Mouse (Mus musculus) liver, adult 2 months (tissue): ENCODE data around the gene Nuak2. TPM values are rescaled to one million over a fixed set of nuclear protein-coding genes. Genes with fewer than 3 reads are reported as not detected.

Experiments used
- DNase-seq: peaks from one replicate; pipeline ENCODE4 v3.0.0-alpha.2; 2011; ENCODE audit warnings: low read depth, low spot score; ENCODE audit errors: extremely low read depth
- H3K27ac ChIP-seq: fragments of 200-500 bp; replicated peaks from 2 replicates; pipeline ENCODE4 v1.5.1; 2012; ENCODE audit warnings: low read depth, mild to moderate bottlenecking, control low read depth, inconsistent platforms, low read length; ENCODE audit not compliant: insufficient read depth
- H3K27me3 ChIP-seq: fragments of 200-500 bp; 2 replicates; pipeline ENCODE4 v1.6.1; 2012; ENCODE audit warnings: mild to moderate bottlenecking, moderate library complexity, low read length, inconsistent platforms; ENCODE audit not compliant: control insufficient read depth, insufficient read depth
- H3K36me3 ChIP-seq: fragments of 200-500 bp; 2 replicates; pipeline ENCODE4 v1.6.1; 2012; ENCODE audit warnings: low read length, inconsistent platforms; ENCODE audit not compliant: control insufficient read depth, insufficient read depth
- H3K4me1 ChIP-seq: fragments of 200-500 bp; 2 replicates; pipeline ENCODE4 v1.6.1; 2011; ENCODE audit warnings: low read length; ENCODE audit not compliant: control insufficient read depth, insufficient read depth
- H3K4me3 ChIP-seq: fragments of 200-500 bp; 2 replicates; pipeline ENCODE4 v1.5.1; 2011; ENCODE audit warnings: low read depth, mild to moderate bottlenecking, control low read depth, low read length, moderate library complexity; ENCODE audit not compliant: insufficient read depth
- H3K79me2 ChIP-seq: fragments of 200-500 bp; 2 replicates; pipeline ENCODE4 v1.6.1; 2012; ENCODE audit warnings: inconsistent platforms, mild to moderate bottlenecking, low read length, moderate library complexity; ENCODE audit not compliant: control insufficient read depth, insufficient read depth
- H3K9ac ChIP-seq: fragments of 200-500 bp; 2 replicates; pipeline ENCODE4 v1.6.1; 2012; ENCODE audit warnings: low read depth, mild to moderate bottlenecking, control low read depth, inconsistent platforms, low read length
- CTCF ChIP-seq: fragments of 200-500 bp; IDR thresholded peaks from 2 replicates; pipeline ENCODE4 v1.5.1; 2011; ENCODE audit warnings: low read depth, low read length, control low read depth
- POLR2A ChIP-seq: fragments of 200-500 bp; IDR thresholded peaks from 2 replicates; pipeline ENCODE4 v1.6.1; 2011; ENCODE audit warnings: low read length, control low read depth; ENCODE audit not compliant: insufficient read depth; ENCODE audit errors: extremely low read depth
- WGBS: fragments of 180-500 bp; shearing (Covaris S2); methylation state at CpG from one replicate; pipeline ENCODE4 v1.1.7; 2018; 5-methylcytosine and 5-hydroxymethylcytosine counted together
- polyA plus RNA-seq: library from polyadenylated mRNA; depleted of rRNA; stranded (reverse); fragments of >200 nt; gene quantifications from 2 replicates; pipeline ENCODE4 v1.2.3, GENCODE M21; 2012
- total RNA-seq: library from RNA; depleted of rRNA; stranded (reverse); fragments of >200 nt; gene quantifications from 2 replicates; pipeline ENCODE4 v1.2.3, GENCODE M21; 2014

The Nuak2 gene
- total and polyA plus RNA-seq, 2 experiments, result 4.8 to 8.0 TPM

DNA sequence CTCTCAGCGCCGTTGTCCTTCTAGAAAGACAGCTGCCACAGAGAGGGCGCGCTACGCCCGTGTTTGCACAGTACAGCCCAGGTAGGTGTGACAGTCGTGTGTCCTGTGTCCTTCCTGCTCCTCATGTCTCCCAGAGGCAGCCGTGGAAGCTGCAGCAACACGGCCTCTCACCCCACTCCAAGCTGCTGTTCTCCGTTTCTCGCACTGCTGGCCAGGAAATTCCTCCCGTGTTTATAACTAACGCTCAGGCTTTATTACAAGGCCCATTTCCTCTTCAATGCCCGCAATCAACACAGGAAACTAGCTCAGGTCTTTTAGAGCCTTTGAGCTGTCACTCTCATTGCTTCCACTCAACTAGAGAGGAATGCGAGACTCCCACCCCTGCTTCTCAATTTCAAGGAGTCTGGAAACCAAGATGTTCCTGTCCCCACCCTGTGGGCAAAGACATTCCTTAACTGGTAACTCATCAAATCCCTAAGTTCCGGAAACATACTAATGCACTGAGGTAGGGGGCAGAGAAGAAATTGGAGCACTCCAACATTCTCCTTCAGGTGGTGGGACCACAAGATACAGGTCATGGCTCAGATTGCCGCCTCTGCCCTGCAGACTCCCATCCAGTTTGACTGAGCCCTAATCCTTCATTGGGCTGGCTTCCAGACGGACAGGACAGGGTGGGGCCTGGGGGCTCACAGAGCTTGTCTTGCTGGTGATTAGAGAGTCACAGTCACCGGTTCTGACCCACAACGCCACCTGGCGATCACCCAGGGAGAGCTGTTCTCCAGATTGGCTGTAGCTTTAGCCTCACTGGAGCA, 23.4 kb upstream of the Nuak2 start:
- 71% methylated on average over 21 of the region's 21 CpGs for WGBS
- Histone ChIP-seq H3K27ac (no peak overlapping the region), H3K4me1 (no peaks in the 10 kb centered on the region), H3K79me2 (no peaks in the 10 kb centered on the region), H3K4me3 (no peak overlapping the region), H3K27me3 (0 out of 2 replicates have a peak, but pooled peaks cover 2% of the 10 kb centered on the region), H3K9ac (no peak overlapping the region), H3K36me3 (no peaks in the 10 kb centered on the region)
- DNase-seq, result no peak
- TF ChIP-seq CTCF (peak; percentile 19; the same call in 1 of the 2 replicates), POLR2A (no peak)

- no peaks in the 10 kb centered on the region for H3K79me2 ChIP-seq
- H3K9ac ChIP-seq, result no peak overlapping the region
- no peaks in the 10 kb centered on the region for H3K27me3 ChIP-seq
- TF ChIP-seq CTCF (no peak), POLR2A (no peak)
- H3K4me1 ChIP-seq, result peaks cover 11% of the 10 kb centered on the region
- H3K36me3 ChIP-seq, result no peaks in the 10 kb centered on the region
- no peak overlapping the region for H3K4me3 ChIP-seq
- no peak for DNase-seq
- no peak overlapping the region for H3K27ac ChIP-seq
- 94% methylated on average over 7 of the region's 7 CpGs for WGBS
Observed at GRCm38 (mm10) chr1:132295506-132295905, 20.4 kb upstream of the Nuak2 start.

- H3K4me3 ChIP-seq, result no peak overlapping the region
- peaks cover 11% of the 10 kb centered on the region for H3K4me1 ChIP-seq
- DNase-seq, result no peak
- H3K27ac ChIP-seq, result no peak overlapping the region
- no peaks in the 10 kb centered on the region for H3K79me2 ChIP-seq
- no peaks in the 10 kb centered on the region for H3K36me3 ChIP-seq
- H3K9ac ChIP-seq, result no peak overlapping the region
- no peaks in the 10 kb centered on the region for H3K27me3 ChIP-seq
- no peak for TF ChIP-seq CTCF
- no peak for TF ChIP-seq POLR2A
- WGBS, result 92% methylated on average over 3 of the region's 3 CpGs
Observed at GRCm38 (mm10) chr1:132296051-132296450, 19.9 kb upstream of the Nuak2 start.

DNA sequence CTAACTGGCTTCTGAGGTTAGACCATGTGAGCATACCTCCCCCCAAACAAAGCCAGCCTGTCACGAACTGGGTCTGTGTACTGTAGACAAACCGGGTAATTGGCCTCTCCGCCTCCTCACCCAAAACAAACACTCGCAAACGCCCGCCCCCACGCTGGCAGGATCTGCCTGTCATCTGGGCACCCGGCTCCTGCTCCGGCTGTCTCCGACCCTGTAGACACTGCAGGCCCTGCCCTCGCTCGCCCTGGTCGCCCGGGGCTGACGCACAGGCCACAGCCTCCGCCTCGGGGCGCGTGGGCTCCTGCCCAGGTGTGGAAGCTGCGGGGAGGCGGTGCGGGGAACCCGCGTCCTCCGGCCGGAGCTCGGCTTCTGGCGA, 17.5 kb upstream of the Nuak2 start, which contains the start of gene Klhdc8a:
Klhdc8a (plus strand) TSS at position 202 of the 376 bp plus-strand sequence.
- DNase-seq, result peak; percentile 84
- Histone ChIP-seq H3K36me3 (no peaks in the 10 kb centered on the region), H3K27me3 (no peaks in the 10 kb centered on the region), H3K9ac (peak within 1 kb of the TSS; percentile 92), H3K4me1 (peaks cover 11% of the 10 kb centered on the region), H3K27ac (peak within 1 kb of the TSS; percentile 75), H3K79me2 (no peaks in the 10 kb centered on the region), H3K4me3 (peak within 1 kb of the TSS; percentile 76)
- TF ChIP-seq CTCF (no peak), POLR2A (peak; percentile 52)
- 3% methylated on average over 28 of the region's 28 CpGs for WGBS

DNA sequence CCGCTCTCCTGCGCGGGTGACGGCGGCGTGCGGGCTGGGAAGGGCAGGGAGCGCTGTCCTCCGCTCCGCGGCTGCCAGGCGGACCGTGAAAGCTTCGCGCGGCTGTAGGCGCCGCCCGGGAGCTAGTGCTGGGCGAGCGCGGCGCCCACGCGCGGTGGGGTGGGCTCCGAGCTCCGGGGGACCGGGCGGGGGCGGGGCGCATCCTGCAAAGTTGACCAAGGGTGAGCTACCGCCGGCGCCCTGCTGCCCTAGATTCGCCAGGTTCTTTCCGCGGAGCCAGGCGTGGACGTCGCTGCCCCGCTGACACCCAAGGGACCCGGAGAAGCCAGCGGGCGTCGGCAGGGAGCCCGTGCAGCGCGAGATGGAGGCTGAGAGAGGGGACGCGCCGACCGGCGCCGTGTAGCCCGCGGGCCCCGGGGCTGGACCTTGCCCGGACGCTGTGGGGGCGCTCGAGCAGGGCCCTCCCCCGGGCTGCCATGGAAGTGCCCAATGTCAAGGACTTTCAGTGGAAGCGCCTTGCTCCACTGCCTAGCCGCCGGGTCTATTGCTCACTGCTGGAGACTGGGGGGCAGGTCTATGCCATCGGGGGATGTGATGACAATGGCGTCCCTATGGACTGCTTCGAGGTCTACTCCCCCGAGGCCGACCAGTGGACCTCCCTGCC, 17.0 kb upstream of the Nuak2 start:
- TF ChIP-seq POLR2A (no peak), CTCF (no peak)
- Histone ChIP-seq H3K27ac (peak overlapping the region; percentile 75), H3K4me1 (peaks cover 11% of the 10 kb centered on the region), H3K9ac (peak overlapping the region; percentile 92), H3K4me3 (peak overlapping the region; percentile 76), H3K27me3 (no peaks in the 10 kb centered on the region), H3K79me2 (no peaks in the 10 kb centered on the region), H3K36me3 (no peaks in the 10 kb centered on the region)
- DNase-seq, result no peak
- WGBS, result 1% methylated on average over 71 of the region's 71 CpGs

DNA sequence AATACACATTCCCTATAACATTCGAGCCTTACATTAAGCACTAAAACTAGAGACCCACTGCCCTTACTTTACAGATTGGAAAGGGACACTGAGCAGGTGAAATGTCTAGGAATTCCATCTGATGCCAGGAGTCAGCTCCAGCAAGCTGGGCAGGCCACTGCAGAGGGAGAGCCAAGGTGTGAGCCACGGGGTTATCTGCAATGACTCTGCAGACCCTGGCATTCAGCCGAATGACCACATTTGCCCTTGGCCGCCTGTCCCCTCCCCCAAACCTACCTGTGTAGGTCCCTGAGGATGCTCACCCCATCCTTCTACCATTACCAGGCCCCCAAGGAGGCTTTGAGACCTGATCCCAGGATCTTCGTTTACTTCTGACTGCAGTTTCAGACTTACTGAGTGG, 16.2 kb upstream of the Nuak2 start:
- WGBS, result 49% methylated on average over 5 of the region's 5 CpGs
- Histone ChIP-seq H3K79me2 (no peaks in the 10 kb centered on the region), H3K36me3 (no peaks in the 10 kb centered on the region), H3K27me3 (no peaks in the 10 kb centered on the region), H3K9ac (no peak overlapping the region), H3K4me3 (no peak overlapping the region), H3K27ac (no peak overlapping the region), H3K4me1 (peaks cover 11% of the 10 kb centered on the region)
- peak; percentile 73 for DNase-seq
- TF ChIP-seq POLR2A (no peak), CTCF (no peak)
